Mouse (Mus musculus) lung, adult 2 months (tissue): Measurements from ENCODE around the gene Krt4.

Source experiments
- CTCF ChIP-seq: fragments of 200-500 bp; IDR thresholded peaks from 2 replicates; pipeline ENCODE4 v1.5.1; 2011; ENCODE audit warnings: mild to moderate bottlenecking, low read length, control low read depth; ENCODE audit not compliant: insufficient read depth
- POLR2A ChIP-seq: fragments of 200-500 bp; IDR thresholded peaks from 2 replicates; pipeline ENCODE4 v1.6.1; 2011; ENCODE audit warnings: low read depth, mild to moderate bottlenecking, control low read depth, low read length, borderline replicate concordance; ENCODE audit errors: extremely low read depth

DNA sequence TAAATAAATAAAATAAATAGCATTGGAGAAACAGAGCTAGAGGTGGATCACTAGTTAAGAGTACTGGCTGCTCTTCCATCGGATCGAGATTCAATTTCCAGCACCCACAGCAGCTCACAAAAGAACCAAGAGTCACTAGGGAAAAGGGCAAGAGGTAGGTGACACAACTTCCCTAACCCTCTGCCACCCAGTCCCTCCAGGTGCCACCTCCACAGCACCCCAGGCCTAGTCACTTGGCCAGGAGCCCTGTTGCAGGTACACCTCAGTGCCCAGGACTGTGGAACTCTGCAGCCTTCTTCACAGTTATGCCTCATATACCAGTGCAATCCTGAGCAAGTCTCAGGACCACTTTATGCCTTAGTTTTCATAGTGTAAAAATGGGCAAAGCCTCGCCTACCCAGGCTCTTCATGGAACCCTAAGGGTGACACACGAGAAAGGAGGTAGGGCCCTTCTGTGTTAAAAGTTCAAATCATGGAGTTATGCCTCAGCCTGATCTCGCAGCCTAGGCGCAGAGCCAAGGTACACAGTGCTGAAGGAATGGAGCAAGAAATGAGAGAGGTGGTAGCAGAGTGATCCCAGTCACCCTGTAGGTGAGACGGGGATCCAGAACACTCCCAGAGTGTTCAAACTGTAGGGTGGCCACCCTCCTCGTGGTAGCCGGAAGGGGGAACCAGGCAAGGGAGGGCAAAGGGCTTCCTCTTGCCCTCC is 14.2 kb upstream of the Krt4 start:
- TF ChIP-seq CTCF (no peak), POLR2A (no peak)
